Mouse (Mus musculus): ENCODE data around the gene Gm9732. TPM values are rescaled to one million over a fixed set of nuclear protein-coding genes. Genes with fewer than 3 reads are reported as not detected.

The Gm9732 gene
- total RNA-seq (2023): not detected in 2 replicates

GRCm38 (mm10) chr14:43274986-43275511, at the start of gene Gm9732:
Gene Gm9732, plus strand, starts transcription at chr14:43275036.

GRCm38 (mm10) chr14:43235204-43235603, 39.6 kb upstream of the Gm9732 start, which contains the start of gene Gm8122:
Gene Gm8122, minus strand, starts transcription at chr14:43235304.

GRCm38 (mm10) chr14:43258349-43258748, 16.5 kb upstream of the Gm9732 start, which contains the start of gene Gm8126:
Gene Gm8126, plus strand, starts transcription at chr14:43258649.

GRCm38 (mm10) chr14:43293503-43293902, 18.7 kb downstream of the Gm9732 start, which contains the start of gene Gm8127:
Gene Gm8127, minus strand, starts transcription at chr14:43293832.

GRCm38 (mm10) chr14:43347711-43348110, 72.9 kb downstream of the Gm9732 start, which contains the start of gene 1700001F09Rik:
Gene 1700001F09Rik, minus strand, starts transcription at chr14:43347811.

Other genes starting within 250 kb of the Gm9732 start
- gene Gm8094, start 198.4 kb upstream of the Gm9732 start, total RNA-seq (2023): not detected in 2 replicates
- not detected in 2 replicates for gene Gm8104, start 174.4 kb upstream of the Gm9732 start, total RNA-seq (2023)
- not detected in 2 replicates for gene Gm7233, start 95.2 kb upstream of the Gm9732 start, total RNA-seq (2023)
- not detected in 2 replicates for gene Gm8122, start 39.7 kb upstream of the Gm9732 start, total RNA-seq (2023)
- not detected in 2 replicates for gene Gm8126, start 16.4 kb upstream of the Gm9732 start, total RNA-seq (2023)
- not detected in 2 replicates for gene Gm8127, start 18.8 kb downstream of the Gm9732 start, total RNA-seq (2023)
- not detected in 2 replicates for gene 1700001F09Rik, start 72.8 kb downstream of the Gm9732 start, total RNA-seq (2023)
- gene Gm8138, start 141.3 kb downstream of the Gm9732 start, total RNA-seq (2023): not detected in 2 replicates